Mouse (Mus musculus) embryonic fibroblast, embryonic 13.5 days (primary cell): ENCODE data around the gene Klra6.
"Not testable (repeated sequence)": the region's sequence is repeated elsewhere in the genome, so short reads cannot be mapped to it uniquely, and the experiment has no call there.

Experiments used
- CTCF ChIP-seq: IDR thresholded peaks from 2 replicates; pipeline ENCODE4 v1.5.1; 2011; ENCODE audit warnings: mild to moderate bottlenecking, control low read depth, low read length, moderate library complexity, borderline replicate concordance; ENCODE audit not compliant: insufficient read depth
- POLR2A ChIP-seq: IDR thresholded peaks from 2 replicates; pipeline ENCODE4 v1.6.1; 2011; ENCODE audit warnings: low read depth, mild to moderate bottlenecking, control low read depth, low read length, moderate library complexity

GRCm38 (mm10) chr6:130031493-130032089 is 4.8 kb upstream of the Klra6 start:
- TF ChIP-seq POLR2A, CTCF: not testable (repeated sequence)
